Mouse (Mus musculus) midbrain, embryonic 15.5 days (tissue): ENCODE measurements at regions not wholly inside any gene's neighbourhood (a gene's known extent, or its start where the extent isn't known, plus 50 kb on each side); places are given as distances from the start of the nearest gene placed in this dataset.
A peak's percentile ranks its signal among the peaks of the same experiment; 100 is the strongest.

Experiments used
- ATAC-seq: fragments of 200-750 bp; cut with Nextera tagmentation; replicated peaks from 2 replicates; pipeline ENCODE4 v1.8.0; 2017; ENCODE audit warnings: moderate TSS enrichment
- H3K27ac ChIP-seq: fragments of 300-500 bp; sonication (generic); 2 replicates; pipeline ENCODE4 v1.5.1; 2015; ENCODE audit warnings: mild to moderate bottlenecking, inconsistent platforms
- H3K27me3 ChIP-seq: fragments of 300-500 bp; sonication (generic); replicated peaks from 2 replicates; pipeline ENCODE4 v1.6.1; 2015; ENCODE audit warnings: inconsistent platforms
- H3K36me3 ChIP-seq: fragments of 300-500 bp; sonication (generic); replicated peaks from 2 replicates; pipeline ENCODE4 v1.6.1; 2015; ENCODE audit warnings: inconsistent platforms
- H3K4me1 ChIP-seq: fragments of 300-500 bp; sonication (generic); 2 replicates; pipeline ENCODE4 v1.6.1; 2015; ENCODE audit warnings: inconsistent platforms
- H3K4me2 ChIP-seq: fragments of 300-500 bp; sonication (generic); 2 replicates; pipeline ENCODE4 v1.6.1; 2015; ENCODE audit warnings: inconsistent platforms, mild to moderate bottlenecking, moderate library complexity
- H3K4me3 ChIP-seq: fragments of 300-500 bp; sonication (generic); 2 replicates; pipeline ENCODE4 v1.5.1; 2015; ENCODE audit warnings: mild to moderate bottlenecking, inconsistent platforms
- H3K9ac ChIP-seq: fragments of 300-500 bp; sonication (generic); 2 replicates; pipeline ENCODE4 v1.6.1; 2015; ENCODE audit warnings: mild to moderate bottlenecking, inconsistent platforms
- H3K9me3 ChIP-seq: fragments of 300-500 bp; sonication (generic); 2 replicates; pipeline ENCODE4 v1.6.1; 2016; ENCODE audit warnings: inconsistent platforms
- WGBS: fragments of 180-500 bp; shearing (Covaris S2); methylation state at CpG from one replicate; pipeline ENCODE4 v1.1.7; 2015; ENCODE audit warnings: mixed read lengths; 5-methylcytosine and 5-hydroxymethylcytosine counted together

DNA sequence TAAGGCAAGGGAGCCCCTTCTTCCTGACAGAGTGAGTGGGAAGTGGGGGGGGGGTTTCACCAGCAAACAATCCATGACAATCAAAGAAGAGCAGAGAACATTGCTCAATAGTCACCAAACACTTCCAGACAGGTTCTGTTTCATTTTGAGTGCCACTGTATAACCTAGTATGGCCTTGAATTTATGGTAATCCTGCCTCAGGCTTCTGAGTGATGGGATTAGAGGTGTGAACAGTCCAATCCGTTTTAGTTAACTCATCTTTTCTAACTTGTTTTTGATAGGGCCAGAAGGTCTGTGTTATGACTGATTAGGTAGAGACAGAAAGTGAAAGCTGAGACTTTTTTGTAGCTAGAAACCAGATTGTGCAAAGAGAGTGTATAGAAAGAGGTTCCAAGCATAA is 393.2 kb downstream of the Olfm4 start:
- 41% methylated on average over 1 of the region's 1 CpGs for WGBS

DNA sequence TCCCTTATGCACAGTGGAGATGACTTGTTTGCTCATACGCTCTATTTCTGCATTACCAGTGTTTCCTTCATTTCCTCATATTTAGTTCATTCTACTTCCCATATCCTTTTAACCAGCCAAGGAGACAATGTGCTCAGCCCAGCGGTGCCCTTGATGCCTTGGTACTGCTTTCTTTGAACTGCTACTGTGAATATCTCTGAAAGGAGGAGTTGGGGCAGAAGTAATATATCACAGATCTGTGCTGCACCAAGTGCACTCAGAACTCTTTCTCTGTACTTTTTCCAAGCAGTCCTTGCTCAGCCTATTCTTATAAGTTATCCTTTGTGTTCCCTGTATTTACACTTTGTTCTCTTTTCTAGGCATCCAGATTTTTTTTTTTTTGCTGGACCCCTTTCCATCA is 407.5 kb downstream of the Olfm4 start:
- Histone ChIP-seq H3K36me3 (no peaks in the 10 kb centered on the region), H3K9me3 (no peaks in the 10 kb centered on the region), H3K4me2 (no peak overlapping the region), H3K9ac (no peak overlapping the region), H3K4me3 (no peak overlapping the region), H3K27me3 (no peaks in the 10 kb centered on the region), H3K4me1 (no peaks in the 10 kb centered on the region), H3K27ac (no peak overlapping the region)
- 63% methylated on average over 2 of the region's 2 CpGs for WGBS
- no peak for ATAC-seq

More for the DNA sequence above, 393.2 kb downstream of the Olfm4 start:
- H3K36me3 ChIP-seq, result no peaks in the 10 kb centered on the region
- H3K9me3 ChIP-seq, result no peaks in the 10 kb centered on the region
- H3K4me2 ChIP-seq, result no peak overlapping the region
- H3K27me3 ChIP-seq, result no peaks in the 10 kb centered on the region
- no peak overlapping the region for H3K9ac ChIP-seq
- no peak overlapping the region for H3K27ac ChIP-seq
- H3K4me1 ChIP-seq, result no peaks in the 10 kb centered on the region
- no peak overlapping the region for H3K4me3 ChIP-seq
- ATAC-seq, result no peak

DNA sequence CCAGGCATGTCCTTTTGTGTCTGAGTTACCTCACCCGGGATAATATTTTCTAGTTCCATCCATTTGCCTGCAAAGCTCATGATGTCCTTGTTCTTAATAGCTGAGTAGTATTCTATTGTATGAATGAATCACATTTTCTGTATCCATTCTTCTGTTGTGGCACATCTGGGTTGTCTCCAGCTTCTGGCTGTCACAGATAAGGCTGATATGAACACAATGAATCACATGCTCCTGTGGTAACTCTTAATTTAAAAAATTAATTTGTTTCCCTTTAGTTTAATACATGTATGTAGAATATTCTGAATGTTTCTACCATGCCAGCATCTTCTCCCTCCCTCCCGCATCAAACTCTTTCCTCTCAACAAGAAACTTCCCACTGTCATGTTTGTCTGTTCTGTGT is 424.4 kb downstream of the Olfm4 start:
- ATAC-seq, result no peak

DNA sequence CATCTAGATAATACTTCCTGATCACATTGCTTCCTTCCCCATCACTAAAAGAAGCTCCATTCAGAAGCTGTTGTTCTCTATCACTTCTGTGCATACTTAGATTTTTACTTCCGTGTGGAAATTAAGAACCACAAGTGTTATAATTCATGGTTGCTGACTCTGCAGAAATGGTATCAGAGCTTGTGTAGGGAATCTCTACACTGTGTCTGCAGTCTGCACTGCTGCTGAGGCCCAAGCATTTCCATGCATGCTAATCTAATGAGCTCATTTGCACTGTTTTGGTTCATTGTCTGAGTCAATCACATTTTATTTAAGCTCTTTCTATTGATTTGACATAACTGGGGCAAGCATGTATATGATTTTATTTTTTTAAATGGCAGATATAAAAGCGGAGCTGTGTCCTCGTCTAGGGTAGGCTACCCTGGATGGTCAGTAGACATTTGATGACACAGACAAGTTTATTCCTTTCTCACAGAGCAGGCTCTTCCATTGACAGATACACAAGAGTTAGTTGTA is 435.0 kb downstream of the Olfm4 start:
- ATAC-seq, result no peak
- no peak overlapping the region for H3K27ac ChIP-seq
- no peak overlapping the region for H3K9ac ChIP-seq
- no peaks in the 10 kb centered on the region for H3K9me3 ChIP-seq
- no peaks in the 10 kb centered on the region for H3K27me3 ChIP-seq
- no peaks in the 10 kb centered on the region for H3K4me1 ChIP-seq
- H3K36me3 ChIP-seq, result no peaks in the 10 kb centered on the region
- no peak overlapping the region for H3K4me2 ChIP-seq
- H3K4me3 ChIP-seq, result no peak overlapping the region
- WGBS, result 91% methylated on average over 3 of the region's 3 CpGs

More for the DNA sequence above, 424.4 kb downstream of the Olfm4 start:
- Histone ChIP-seq H3K4me3 (no peak overlapping the region), H3K27ac (no peak overlapping the region), H3K36me3 (no peaks in the 10 kb centered on the region), H3K9me3 (no peaks in the 10 kb centered on the region), H3K27me3 (no peaks in the 10 kb centered on the region), H3K4me1 (no peaks in the 10 kb centered on the region), H3K9ac (no peak overlapping the region), H3K4me2 (no peak overlapping the region)
- 90% methylated on average over 2 of the region's 2 CpGs for WGBS

DNA sequence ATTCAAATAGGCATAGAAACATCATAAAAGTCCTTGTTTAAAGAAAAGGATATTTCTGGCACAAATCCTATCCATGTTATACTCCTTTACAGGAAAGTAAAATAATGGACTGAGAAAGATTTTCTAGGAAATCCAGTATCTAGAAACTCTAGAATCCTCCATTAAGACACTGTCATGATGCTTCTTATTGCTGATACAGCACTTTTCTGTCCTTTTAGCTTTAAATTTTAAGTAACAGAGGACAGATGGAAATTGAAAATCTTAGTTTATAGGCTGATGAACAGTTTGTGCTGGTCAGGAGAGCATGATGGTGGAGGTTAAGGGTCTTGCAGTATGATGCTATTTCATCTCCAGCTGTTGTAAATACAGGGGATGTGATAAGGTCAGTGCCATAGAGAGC is 459.9 kb downstream of the Olfm4 start:
- no peaks in the 10 kb centered on the region for H3K9me3 ChIP-seq
- ATAC-seq, result no peak
- H3K4me3 ChIP-seq, result no peak overlapping the region

DNA sequence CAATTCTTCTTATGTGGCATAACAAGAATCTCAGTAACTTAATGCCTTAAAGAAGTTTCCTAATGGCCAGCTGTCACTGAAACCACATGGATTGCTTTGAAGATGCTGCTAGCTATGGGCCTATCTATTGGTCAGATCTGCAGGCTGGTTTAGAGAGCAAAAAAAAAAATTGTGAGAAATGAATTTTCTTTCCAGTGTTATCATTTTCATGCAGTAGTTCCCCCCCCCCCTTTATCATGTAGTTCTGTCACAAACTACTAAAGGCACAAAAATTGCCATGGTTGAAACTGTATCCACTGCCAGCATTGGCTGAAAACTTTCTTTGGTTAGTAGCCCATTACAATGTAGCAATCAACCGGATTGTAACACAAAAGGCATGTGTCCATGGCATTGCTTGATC is 487.6 kb downstream of the Olfm4 start:
- H3K4me3 ChIP-seq, result no peak overlapping the region
- no peak for ATAC-seq
- no peak overlapping the region for H3K27ac ChIP-seq
- no peaks in the 10 kb centered on the region for H3K4me1 ChIP-seq
- WGBS, result 18% methylated on average over 1 of the region's 1 CpGs
- H3K36me3 ChIP-seq, result no peaks in the 10 kb centered on the region
- H3K4me2 ChIP-seq, result no peak overlapping the region
- no peak overlapping the region for H3K9ac ChIP-seq
- no peaks in the 10 kb centered on the region for H3K9me3 ChIP-seq
- H3K27me3 ChIP-seq, result no peaks in the 10 kb centered on the region

More for the DNA sequence above, 459.9 kb downstream of the Olfm4 start:
- no peaks in the 10 kb centered on the region for H3K4me1 ChIP-seq
- no peak overlapping the region for H3K9ac ChIP-seq
- no peaks in the 10 kb centered on the region for H3K27me3 ChIP-seq
- no peak overlapping the region for H3K4me2 ChIP-seq
- H3K27ac ChIP-seq, result no peak overlapping the region
- H3K36me3 ChIP-seq, result no peaks in the 10 kb centered on the region

DNA sequence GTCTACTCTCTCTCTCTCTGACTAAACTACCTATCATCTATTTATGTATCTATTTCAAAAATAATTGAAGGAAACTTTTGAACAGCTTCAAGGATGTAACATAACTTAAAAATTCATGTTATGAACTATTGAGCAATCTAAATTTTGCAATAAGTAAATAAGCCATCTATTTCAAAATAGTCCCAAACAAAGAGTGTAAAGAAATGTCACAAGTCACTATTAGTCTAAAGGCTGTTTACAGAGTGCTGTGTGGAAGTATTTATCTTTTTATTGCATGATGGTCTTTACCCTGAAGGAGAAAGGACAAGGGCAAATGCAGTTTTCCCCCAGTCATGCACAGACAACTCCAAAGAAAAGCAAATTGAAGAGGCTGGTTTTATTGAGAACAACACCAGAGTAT is 496.0 kb downstream of the Olfm4 start:
- H3K4me1 ChIP-seq, result no peaks in the 10 kb centered on the region
- no peak overlapping the region for H3K9ac ChIP-seq
- no peaks in the 10 kb centered on the region for H3K9me3 ChIP-seq
- H3K4me2 ChIP-seq, result no peak overlapping the region
- no peak overlapping the region for H3K27ac ChIP-seq
- ATAC-seq, result no peak
- H3K36me3 ChIP-seq, result no peaks in the 10 kb centered on the region
- H3K27me3 ChIP-seq, result no peaks in the 10 kb centered on the region
- H3K4me3 ChIP-seq, result no peak overlapping the region

DNA sequence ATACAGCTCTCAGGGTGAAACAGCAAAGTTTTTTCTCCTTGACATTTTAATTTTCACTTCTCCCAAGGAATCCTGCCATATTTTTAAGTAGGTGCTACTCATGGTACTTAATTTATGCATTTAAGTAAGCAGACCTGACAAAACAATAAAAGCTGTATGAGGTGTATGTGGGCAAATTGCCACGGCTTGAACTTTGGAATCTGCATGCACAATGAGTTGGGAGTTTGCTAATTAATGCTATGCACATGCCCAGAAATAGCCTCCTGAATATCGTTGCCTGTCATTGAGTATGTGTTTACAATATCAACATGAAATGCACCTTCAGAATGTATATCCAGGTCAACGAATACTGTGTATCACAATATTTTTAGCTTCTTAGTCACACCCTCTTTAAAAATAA is 498.9 kb downstream of the Olfm4 start:
- H3K27me3 ChIP-seq, result no peaks in the 10 kb centered on the region
- ATAC-seq, result no peak
- H3K9me3 ChIP-seq, result no peaks in the 10 kb centered on the region
- no peak overlapping the region for H3K27ac ChIP-seq
- H3K36me3 ChIP-seq, result no peaks in the 10 kb centered on the region
- 80% methylated on average over 3 of the region's 3 CpGs for WGBS
- no peaks in the 10 kb centered on the region for H3K4me1 ChIP-seq
- no peak overlapping the region for H3K4me3 ChIP-seq
- H3K4me2 ChIP-seq, result no peak overlapping the region
- H3K9ac ChIP-seq, result no peak overlapping the region

DNA sequence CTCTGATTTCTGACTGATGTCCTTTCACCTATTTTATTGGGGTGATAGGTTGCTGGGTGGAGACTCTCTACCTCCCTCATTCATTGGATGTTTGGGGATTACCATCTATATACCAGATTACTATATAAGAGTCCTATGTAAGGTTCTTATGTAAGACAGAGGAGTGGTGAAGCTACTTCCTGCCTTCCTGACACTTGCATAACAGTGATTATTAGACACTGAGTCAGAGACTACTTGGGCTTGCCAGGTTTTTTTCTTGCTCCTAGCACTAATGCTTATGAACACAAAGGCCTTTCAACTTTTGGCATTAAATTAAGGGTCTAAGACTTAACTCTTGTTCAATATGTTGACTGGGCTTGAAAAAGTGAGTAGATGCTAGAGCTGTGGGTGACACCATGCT is 500.4 kb downstream of the Olfm4 start:
- H3K36me3 ChIP-seq, result no peaks in the 10 kb centered on the region
- H3K27ac ChIP-seq, result no peak overlapping the region
- H3K4me2 ChIP-seq, result no peak overlapping the region
- no peak for ATAC-seq
- no peaks in the 10 kb centered on the region for H3K9me3 ChIP-seq
- no peaks in the 10 kb centered on the region for H3K27me3 ChIP-seq
- no peak overlapping the region for H3K4me3 ChIP-seq
- H3K9ac ChIP-seq, result no peak overlapping the region
- no peaks in the 10 kb centered on the region for H3K4me1 ChIP-seq

DNA sequence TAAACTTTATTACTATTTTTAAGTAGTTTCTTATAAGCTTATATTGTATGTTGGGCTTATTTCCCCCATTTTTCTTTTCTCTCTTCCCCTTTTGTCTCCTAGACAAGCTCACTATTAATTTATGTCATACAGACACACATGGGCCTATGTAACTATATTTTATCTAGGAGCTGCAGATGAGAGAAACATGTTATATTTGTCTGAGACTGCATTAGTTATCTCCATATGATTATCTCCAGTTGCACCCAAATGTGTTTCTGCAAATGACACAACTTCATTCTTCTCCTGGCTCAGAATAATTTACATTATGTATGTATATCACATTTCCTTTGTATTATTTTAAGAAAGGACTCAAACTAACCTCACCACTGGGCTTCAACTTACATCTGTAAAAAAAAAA is 501.3 kb downstream of the Olfm4 start:
- Histone ChIP-seq H3K36me3 (no peaks in the 10 kb centered on the region), H3K9ac (no peak overlapping the region)
- ATAC-seq, result no peak

DNA sequence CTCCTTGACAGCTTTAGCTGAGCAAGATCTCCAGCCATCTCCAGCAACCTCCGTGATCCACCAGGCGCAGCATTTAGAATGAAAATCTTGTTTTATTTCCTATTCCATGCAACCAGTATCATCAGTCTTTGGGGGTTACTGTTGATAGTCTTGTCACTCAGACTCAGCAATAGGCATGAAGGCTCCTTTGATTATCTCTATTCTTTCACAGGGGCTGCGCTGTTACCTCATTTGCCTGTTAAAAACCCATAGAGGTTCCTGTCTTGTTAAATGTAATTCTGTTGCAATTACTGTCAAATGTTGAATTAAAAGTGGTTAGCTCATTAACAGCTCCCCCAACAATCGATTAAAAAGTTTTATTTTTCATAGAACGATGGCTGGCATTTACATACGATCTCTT is 502.7 kb downstream of the Olfm4 start:
- Histone ChIP-seq H3K4me3 (no peak overlapping the region), H3K36me3 (no peaks in the 10 kb centered on the region), H3K9me3 (no peaks in the 10 kb centered on the region), H3K4me2 (no peak overlapping the region), H3K27ac (no peak overlapping the region), H3K9ac (no peak overlapping the region), H3K27me3 (no peaks in the 10 kb centered on the region), H3K4me1 (no peaks in the 10 kb centered on the region)
- 81% methylated on average over 6 of the region's 6 CpGs for whole genome bisulfite sequencing
- no peak for ATAC-seq

More for the DNA sequence above, 501.3 kb downstream of the Olfm4 start:
- H3K4me1 ChIP-seq, result no peaks in the 10 kb centered on the region
- H3K9me3 ChIP-seq, result no peaks in the 10 kb centered on the region
- H3K4me3 ChIP-seq, result no peak overlapping the region
- no peaks in the 10 kb centered on the region for H3K27me3 ChIP-seq
- H3K4me2 ChIP-seq, result no peak overlapping the region
- H3K27ac ChIP-seq, result no peak overlapping the region

DNA sequence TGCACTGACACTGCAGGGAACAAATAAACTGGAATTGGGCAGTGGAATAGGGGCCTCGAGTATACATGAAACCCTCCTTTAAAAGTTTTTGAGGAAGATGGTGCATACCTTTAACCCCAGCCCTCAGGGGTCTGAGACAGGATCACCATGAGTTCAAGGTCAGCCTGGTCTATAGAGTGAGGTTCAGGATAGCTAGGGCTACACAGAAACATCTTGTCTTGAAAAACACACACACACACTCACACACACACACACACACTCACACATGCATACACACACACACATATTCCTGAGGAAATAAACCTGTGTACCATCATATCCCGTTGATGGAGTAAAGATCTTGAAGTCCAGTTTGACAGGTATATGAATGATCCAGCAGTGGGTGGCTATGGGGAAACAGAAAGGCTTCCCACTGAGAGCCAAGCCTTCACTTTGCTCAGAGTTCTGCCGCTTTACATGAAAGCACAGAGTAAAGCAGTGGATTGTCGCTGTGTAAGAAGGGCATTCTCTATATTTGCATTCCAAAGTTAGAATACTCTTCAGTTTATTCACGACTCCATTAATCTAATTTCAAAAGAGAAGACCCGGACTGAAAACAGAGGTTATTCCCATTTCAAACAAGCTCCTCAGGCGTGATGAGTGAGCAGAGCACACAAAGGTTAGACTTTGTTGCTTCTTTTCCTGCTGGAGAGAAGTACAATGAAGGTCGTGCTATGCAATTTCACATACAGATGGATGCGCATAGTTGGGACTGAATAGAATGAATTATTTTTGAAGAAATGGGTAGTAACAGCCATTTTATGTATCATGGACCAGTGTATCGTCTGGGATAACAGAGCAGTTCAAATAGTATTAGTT is 508.4 kb downstream of the Olfm4 start:
- H3K27me3 ChIP-seq, result no peaks in the 10 kb centered on the region
- no peaks in the 10 kb centered on the region for H3K4me1 ChIP-seq
- no peak overlapping the region for H3K27ac ChIP-seq
- 33% methylated on average over 10 of the region's 10 CpGs for WGBS
- no peaks in the 10 kb centered on the region for H3K9me3 ChIP-seq
- H3K4me3 ChIP-seq, result no peak overlapping the region
- H3K36me3 ChIP-seq, result no peaks in the 10 kb centered on the region
- ATAC-seq, result peak; percentile 30; the same call in 1 of the 2 replicates
- H3K4me2 ChIP-seq, result no peak overlapping the region
- no peak overlapping the region for H3K9ac ChIP-seq

DNA sequence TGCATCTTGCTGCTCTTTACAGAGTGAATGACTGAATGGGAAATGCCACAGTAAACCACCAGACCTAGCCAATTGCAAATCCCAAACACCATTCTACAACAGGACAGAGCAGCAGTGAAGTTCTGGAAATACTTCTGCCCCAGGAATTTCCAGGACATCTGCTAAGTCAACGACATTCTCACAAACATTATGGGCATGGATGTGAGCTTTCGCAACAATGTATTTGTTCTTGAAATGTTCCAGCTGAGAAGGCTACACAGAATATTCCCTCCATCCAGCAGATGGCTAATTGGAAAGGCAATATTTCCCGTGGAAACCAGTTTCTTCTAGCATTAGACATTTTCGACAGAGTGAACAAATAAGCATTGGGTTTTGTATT is 509.0 kb downstream of the Olfm4 start:
- H3K27ac ChIP-seq, result no peak overlapping the region
- H3K9me3 ChIP-seq, result no peaks in the 10 kb centered on the region
- 0 out of 2 replicates have a peak, but pooled peaks have one; percentile 9 for ATAC-seq
- no peak overlapping the region for H3K9ac ChIP-seq
- no peaks in the 10 kb centered on the region for H3K4me1 ChIP-seq
- no peak overlapping the region for H3K4me2 ChIP-seq
- no peaks in the 10 kb centered on the region for H3K27me3 ChIP-seq
- WGBS, result 72% methylated on average over 4 of the region's 4 CpGs
- H3K36me3 ChIP-seq, result no peaks in the 10 kb centered on the region
- no peak overlapping the region for H3K4me3 ChIP-seq
